ENCODE assay signal across 8 mouse cellular contexts in the genomic region with DNA sequence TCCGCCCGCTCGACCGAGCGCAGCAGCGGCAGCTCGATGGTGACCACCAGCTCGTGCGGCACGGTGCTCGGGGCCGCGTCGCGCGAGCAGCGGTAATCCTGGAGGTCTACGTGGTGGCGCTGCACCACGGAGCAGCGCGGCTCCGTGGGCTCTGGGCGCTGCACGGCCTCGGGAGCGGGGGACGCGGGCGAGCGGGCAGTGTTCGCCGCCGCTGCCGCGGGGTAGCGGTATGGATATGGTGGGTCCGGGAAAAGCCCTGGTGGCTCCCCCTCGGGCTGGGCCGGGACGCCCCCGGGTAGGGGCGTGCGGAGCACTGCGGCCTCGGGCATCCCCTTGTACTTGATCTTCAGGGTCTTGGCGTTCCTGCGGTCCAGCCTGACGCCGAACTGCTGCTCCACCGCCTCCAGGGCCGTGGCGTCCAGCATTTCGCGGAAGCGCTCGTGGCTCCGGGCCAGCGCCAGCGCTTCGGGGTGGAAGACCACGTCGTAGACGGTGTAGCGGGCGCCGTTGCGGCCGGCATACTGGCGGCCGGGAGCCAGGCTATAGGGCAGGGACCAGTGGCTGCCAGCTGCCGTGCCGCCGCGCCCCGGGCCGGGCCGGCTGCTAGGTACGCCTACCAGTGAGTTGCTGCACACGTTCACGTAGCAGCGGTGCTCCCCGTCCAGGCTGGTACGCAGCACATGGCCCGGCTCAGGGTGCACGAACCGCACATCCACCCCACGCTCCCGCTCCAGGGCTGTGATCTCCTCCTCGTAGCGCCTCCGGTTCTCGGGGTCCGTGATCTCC. TPM values are rescaled to one million over a fixed set of nuclear protein-coding genes. Genes with fewer than 3 reads are reported as not detected.
DNase-seq lines count a peak whose midpoint lies in the region; ATAC-seq and TF ChIP-seq lines count a peak whose summit lies in the region.

No protein-coding gene starts in this region.

- H3K36me3 ChIP-seq in G1E (replicated peaks), result peaks cover 54% of the 10 kb centered on the region
- H3K36me3 ChIP-seq in forebrain, embryonic 12.5 days (replicated peaks), result peaks cover 25% of the 10 kb centered on the region
- no peaks in the 10 kb centered on the region for H3K36me3 ChIP-seq in lung, postnatal 0 days (ENCODE audit: insufficient read depth, low read length)
- H3K36me3 ChIP-seq in thymus, adult 2 months (ENCODE audit: control insufficient read depth, insufficient read depth, low read length), result no peaks in the 10 kb centered on the region

- DNase-seq in G1E (ENCODE audit: low spot score), result peak; percentile 62
- peak; percentile 60 for DNase-seq in c-Kit-negative CD71-positive TER-119-positive erythroid progenitor cells, embryonic 14.5 days (ENCODE audit: low read depth, low spot score)
- peak; percentile 60 to 74 for DNase-seq in heart, postnatal 10 days
- DNase-seq in kidney, postnatal 4 days, result peak; percentile 71 to 81
- DNase-seq in lung, postnatal 0 days (ENCODE audit: low spot score), result peak; percentile 59
- DNase-seq in ovary, adult 18-20 months (ENCODE audit: low spot score), result peak; percentile 19
- peak; percentile 51 for DNase-seq in thymus, adult 2 months

- peak overlapping the region; percentile 88 for H3K9ac ChIP-seq in forebrain, embryonic 12.5 days
- peak overlapping the region; percentile 71 for H3K9ac ChIP-seq in lung, postnatal 0 days (replicated peaks; ENCODE audit: low read depth)

- peak overlapping the region; percentile 100 for H3K4me3 ChIP-seq in G1E (ENCODE audit: low read depth, low read length)
- peak overlapping the region; percentile 93 for H3K4me3 ChIP-seq in forebrain, embryonic 12.5 days (replicated peaks)
- peak overlapping the region; percentile 93 for H3K4me3 ChIP-seq in lung, postnatal 0 days (ENCODE audit: low read depth, low read length)
- H3K4me3 ChIP-seq in thymus, adult 2 months (ENCODE audit: control insufficient read depth, insufficient read depth, low read length), result peak overlapping the region; percentile 99

- peak overlapping the region; percentile 84 for H3K27ac ChIP-seq in forebrain, embryonic 12.5 days
- H3K27ac ChIP-seq in lung, postnatal 0 days (ENCODE audit: low read length), result peak overlapping the region; percentile 89
- peak overlapping the region; percentile 6; the same call in 1 of the 2 replicates for H3K27ac ChIP-seq in thymus, adult 2 months (ENCODE audit: control insufficient read depth, insufficient read depth, low read length)

- H3K9me3 ChIP-seq in G1E (replicated peaks), result no peaks in the 10 kb centered on the region
- no peaks in the 10 kb centered on the region for H3K9me3 ChIP-seq in forebrain, embryonic 12.5 days
- H3K9me3 ChIP-seq in lung, postnatal 0 days (ENCODE audit: low read length), result no peaks in the 10 kb centered on the region

- no peaks in the 10 kb centered on the region for H3K27me3 ChIP-seq in G1E (ENCODE audit: insufficient read depth, low read length)
- no peaks in the 10 kb centered on the region for H3K27me3 ChIP-seq in forebrain, embryonic 12.5 days
- no peaks in the 10 kb centered on the region for H3K27me3 ChIP-seq in lung, postnatal 0 days (replicated peaks; ENCODE audit: insufficient read depth, low read length)
- H3K27me3 ChIP-seq in thymus, adult 2 months (ENCODE audit: control insufficient read depth, insufficient read depth, low read length), result no peaks in the 10 kb centered on the region

- WGBS in forebrain, embryonic 12.5 days, result under 1% methylated on average over 94 of the region's 94 CpGs
- under 1% methylated on average over 79 of the region's 94 CpGs for WGBS in lung, postnatal 0 days
- under 1% methylated on average over 94 of the region's 94 CpGs for WGBS in thymus, adult 2 months

- H3K4me1 ChIP-seq in G1E (ENCODE audit: insufficient read depth, low read depth, low read length), result peaks cover 43% of the 10 kb centered on the region
- H3K4me1 ChIP-seq in forebrain, embryonic 12.5 days, result peaks cover 21% of the 10 kb centered on the region
- H3K4me1 ChIP-seq in lung, postnatal 0 days (ENCODE audit: insufficient read depth, low read depth, low read length), result no peaks in the 10 kb centered on the region
- H3K4me1 ChIP-seq in thymus, adult 2 months (replicated peaks; ENCODE audit: control insufficient read depth, insufficient read depth, low read length), result peaks cover 3% of the 10 kb centered on the region; the same call in 1 of the 2 replicates

- TF ChIP-seq EP300 in lung, postnatal 0 days (IDR thresholded peaks at IDR 0.05), result no peak

- peak overlapping the region; percentile 98 for H3K4me2 ChIP-seq in forebrain, embryonic 12.5 days
- peak overlapping the region; percentile 93 for H3K4me2 ChIP-seq in lung, postnatal 0 days (replicated peaks; ENCODE audit: low read depth, low read length)

- intact Hi-C loops in heart, postnatal 10 days (cut with DNase I), result loop anchor here (5.0 to 10.0 kb wide), 2 partner anchors 100 to 387 kb away; a partner anchor contains a TSS

- ATAC-seq in G1E (ENCODE audit: extremely low read depth, insufficient number of reproducible peaks, low FRiP score, poor library complexity, severe bottlenecking), result peak; percentile 25
- ATAC-seq in forebrain, embryonic 12.5 days (ENCODE audit: low FRiP score), result peak; percentile 78
- ATAC-seq in lung, postnatal 0 days, result peak; percentile 77

- no peak for TF ChIP-seq POLR2A in thymus, adult 2 months (IDR thresholded peaks at IDR 0.05; ENCODE audit: control insufficient read depth, extremely low read depth, insufficient read depth, low read length, poor library complexity)

- TF ChIP-seq CTCF in G1E (IDR thresholded peaks at IDR 0.05; ENCODE audit: low read depth, low read length), result no peak
- peak; percentile 23; the same call in 1 of the 2 replicates for TF ChIP-seq CTCF in lung, postnatal 0 days (IDR thresholded peaks at IDR 0.05)
- no peak for TF ChIP-seq CTCF in thymus, adult 2 months (IDR thresholded peaks at IDR 0.05; ENCODE audit: borderline replicate concordance, control insufficient read depth, extremely low read depth, insufficient read depth, low read length, poor library complexity)

RNA-seq across cellular contexts. Expression of a gene that starts 0.7 kb away (rescaled TPM):
- 6.7 and 7.6 TPM in 2 replicates for total RNA-seq in G1E (2014; fragmentation: Nextera tagmentation)
- total RNA-seq in G1E (2017), result 9.8 and 11.4 TPM in 2 replicates
- polyA plus RNA-seq in G1E (2012), result 5.1 and 5.2 TPM in 2 replicates
- 15.0 and 17.4 TPM in 2 replicates for polyA plus RNA-seq in forebrain, embryonic 12.5 days (2016; fragmentation: Nextera tagmentation; extraction: Ambion mirVana)
- 1 to 10 TPM in 1 of 2 experiments, under 1 TPM in 1; 0.57 to 1.2 TPM for total RNA-seq in heart, postnatal 10 days (2021)
- 5.8 and 6.3 TPM in 2 replicates for polyA plus RNA-seq in lung, postnatal 0 days (2015; fragmentation: Nextera tagmentation; extraction: Ambion mirVana)
- 4.8 TPM in 2 replicates for polyA plus RNA-seq in thymus, adult 2 months (2012; rRNA removed)

RNA-seq across cellular contexts. Expression of a gene that starts 0.7 kb away (rescaled TPM):
- 33.0 and 34.5 TPM in 2 replicates for total RNA-seq in G1E (2014; fragmentation: Nextera tagmentation)
- 56.1 and 82.2 TPM in 2 replicates for total RNA-seq in G1E (2017)
- polyA plus RNA-seq in G1E (2012), result 75.5 and 90.8 TPM in 2 replicates
- 38.6 and 41.0 TPM in 2 replicates for polyA plus RNA-seq in forebrain, embryonic 12.5 days (2016; fragmentation: Nextera tagmentation; extraction: Ambion mirVana)
- 1 to 10 TPM; 4.9 to 6.6 TPM for total RNA-seq in heart, postnatal 10 days (2021)
- polyA plus RNA-seq in lung, postnatal 0 days (2015; fragmentation: Nextera tagmentation; extraction: Ambion mirVana), result 7.9 and 8.2 TPM in 2 replicates
- 5.5 and 9.5 TPM in 2 replicates for polyA plus RNA-seq in thymus, adult 2 months (2012; rRNA removed)

RNA-seq across cellular contexts. Expression of a gene that starts 6.5 kb away (rescaled TPM):
- 40.3 and 61.3 TPM in 2 replicates for total RNA-seq in G1E (2014; fragmentation: Nextera tagmentation)
- 33.7 and 36.0 TPM in 2 replicates for total RNA-seq in G1E (2017)
- polyA plus RNA-seq in G1E (2012), result not detected in 2 replicates
- 31.2 and 37.9 TPM in 2 replicates for polyA plus RNA-seq in forebrain, embryonic 12.5 days (2016; fragmentation: Nextera tagmentation; extraction: Ambion mirVana)
- total RNA-seq in heart, postnatal 10 days (2021), result 1 to 10 TPM; 5.9 to 6.2 TPM
- 6.3 and 6.4 TPM in 2 replicates for polyA plus RNA-seq in lung, postnatal 0 days (2015; fragmentation: Nextera tagmentation; extraction: Ambion mirVana)
- 0.36 and 1.3 TPM in 2 replicates for polyA plus RNA-seq in thymus, adult 2 months (2012; rRNA removed)

RNA-seq across cellular contexts. Expression of a gene that starts 13.6 kb away (rescaled TPM):
- 107 and 112 TPM in 2 replicates for total RNA-seq in G1E (2014; fragmentation: Nextera tagmentation)
- 118 and 119 TPM in 2 replicates for total RNA-seq in G1E (2017)
- polyA plus RNA-seq in G1E (2012), result 50.7 and 61.0 TPM in 2 replicates
- polyA plus RNA-seq in forebrain, embryonic 12.5 days (2016; fragmentation: Nextera tagmentation; extraction: Ambion mirVana), result 45.6 and 46.6 TPM in 2 replicates
- 10 to 100 TPM; 27.8 to 32.4 TPM for total RNA-seq in heart, postnatal 10 days (2021)
- 45.7 and 50.0 TPM in 2 replicates for polyA plus RNA-seq in lung, postnatal 0 days (2015; fragmentation: Nextera tagmentation; extraction: Ambion mirVana)
- polyA plus RNA-seq in thymus, adult 2 months (2012; rRNA removed), result 21.5 and 21.8 TPM in 2 replicates

RNA-seq across cellular contexts. Expression of a gene that starts 13.7 kb away (rescaled TPM):
- total RNA-seq in G1E (2014; fragmentation: Nextera tagmentation) (229 and 258 TPM in 2 replicates), G1E (2017) (1,699 and 1,905 TPM in 2 replicates)
- 83.2 and 113 TPM in 2 replicates for polyA plus RNA-seq in G1E (2012)
- polyA plus RNA-seq in forebrain, embryonic 12.5 days (2016; fragmentation: Nextera tagmentation; extraction: Ambion mirVana), result 480 and 487 TPM in 2 replicates
- total RNA-seq in heart, postnatal 10 days (2021), result 100 to 1,000 TPM; 259 to 277 TPM
- 481 and 510 TPM in 2 replicates for polyA plus RNA-seq in lung, postnatal 0 days (2015; fragmentation: Nextera tagmentation; extraction: Ambion mirVana)
- 153 and 166 TPM in 2 replicates for polyA plus RNA-seq in thymus, adult 2 months (2012; rRNA removed)

Comparison
In these comparisons a context has a peak if more than half of its experiments do, and no peak if none do; other contexts are left out.
1. Peak in every context shown above with its lines: DNase-seq, ATAC-seq, H3K4me3 ChIP-seq and H3K27ac ChIP-seq.
2. ATAC-seq: peak in every context shown above with its lines; median percentile 78 in forebrain, embryonic 12.5 days; 77 in lung, postnatal 0 days; 25 in G1E.
3. DNase-seq: peak in every context shown above with its lines; median percentile 76 in kidney, postnatal 4 days; 67 in heart, postnatal 10 days; 62 in G1E; 60 in c-Kit-negative CD71-positive TER-119-positive erythroid progenitor cells, embryonic 14.5 days; 59 in lung, postnatal 0 days; 51 in thymus, adult 2 months; 19 in ovary, adult 18-20 months.
4. H3K27ac ChIP-seq: peak in every context shown above with its lines; median percentile 89 in lung, postnatal 0 days; 84 in forebrain, embryonic 12.5 days; 6 in thymus, adult 2 months.